Mouse (Mus musculus) bone marrow, adult 2 months (tissue): ENCODE data around the gene Ssu72.

Experiments
- CTCF ChIP-seq: fragments of 200-500 bp; IDR thresholded peaks from 2 replicates; pipeline ENCODE4 v1.5.1; 2011; ENCODE audit warnings: low read length, control low read depth; ENCODE audit not compliant: control insufficient read depth, insufficient read depth
- POLR2A ChIP-seq: fragments of 200-500 bp; IDR thresholded peaks from 2 replicates; pipeline ENCODE4 v1.6.1; 2011; ENCODE audit warnings: low read depth, mild to moderate bottlenecking, control low read depth, low read length, borderline replicate concordance; ENCODE audit not compliant: control insufficient read depth

- TF ChIP-seq CTCF (no peak), POLR2A (no peak)
These were observed 57.8 kb downstream of the Ssu72 start for GRCm38 (mm10) chr4:155762357-155762756.
